Mouse (Mus musculus) embryonic fibroblast, embryonic 13.5 days (primary cell): Measurements from ENCODE around the gene Pdgfc.

Experiments
- CTCF ChIP-seq: IDR thresholded peaks from 2 replicates; pipeline ENCODE4 v1.5.1; 2011; ENCODE audit warnings: mild to moderate bottlenecking, control low read depth, low read length, moderate library complexity, borderline replicate concordance; ENCODE audit not compliant: insufficient read depth
- POLR2A ChIP-seq: IDR thresholded peaks from 2 replicates; pipeline ENCODE4 v1.6.1; 2011; ENCODE audit warnings: low read depth, mild to moderate bottlenecking, control low read depth, low read length, moderate library complexity

DNA sequence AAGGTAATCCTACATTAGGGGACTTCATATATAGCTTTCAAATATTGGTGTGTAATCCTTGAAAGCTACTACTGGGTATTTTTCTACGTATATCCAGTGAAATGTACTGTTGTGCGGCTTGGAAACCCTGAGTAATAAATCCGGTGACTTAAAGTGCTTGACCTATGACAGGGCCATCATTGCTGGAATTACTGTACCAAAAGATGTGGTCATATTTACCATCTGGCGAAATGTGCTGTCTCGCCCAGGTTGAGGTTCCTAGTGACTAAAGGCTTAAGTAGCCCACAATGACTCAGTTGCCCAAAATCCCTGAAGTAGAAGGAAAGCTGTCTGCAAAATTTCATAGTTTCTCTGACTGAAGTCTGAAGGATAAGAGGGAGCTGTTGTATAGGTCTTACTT, 127.9 kb downstream of the Pdgfc start:
- TF ChIP-seq POLR2A: no peak
- TF ChIP-seq CTCF: no peak
